Mouse (Mus musculus) C2C12 (cell line): ENCODE measurements around the gene Adam22.

ENCODE experiments used
- CEBPB ChIP-seq: IDR thresholded peaks from one replicate; pipeline ENCODE4 v1.6.1; 2011; ENCODE audit warnings: low read depth, mild to moderate bottlenecking, control low read depth, moderate library complexity
- CTCF ChIP-seq: IDR thresholded peaks from one replicate; pipeline ENCODE4 v1.5.1; 2011; ENCODE audit not compliant: control insufficient read depth, insufficient read depth, insufficient read length
- FOSL1 ChIP-seq: IDR thresholded peaks from one replicate; pipeline ENCODE4 v1.8.0; 2011; ENCODE audit warnings: mild to moderate bottlenecking, low read length; ENCODE audit not compliant: poor library complexity, insufficient read depth, severe bottlenecking
- MAX ChIP-seq: IDR thresholded peaks from one replicate; pipeline ENCODE4 v1.6.1; 2011; ENCODE audit warnings: mild to moderate bottlenecking, control low read depth
- MYOD1 ChIP-seq: IDR thresholded peaks from one replicate; pipeline ENCODE4 v1.6.1; 2011; ENCODE audit warnings: low read depth; ENCODE audit not compliant: control insufficient read depth, insufficient read length
- MYOG ChIP-seq: IDR thresholded peaks from one replicate; pipeline ENCODE4 v1.6.1; 2011; ENCODE audit not compliant: control insufficient read depth, insufficient read length; ENCODE audit errors: extremely low read depth
- USF1 ChIP-seq: IDR thresholded peaks from one replicate; pipeline ENCODE4 v1.6.1; 2011; ENCODE audit warnings: low read depth, mild to moderate bottlenecking, control low read depth, moderate library complexity

GRCm38 (mm10) chr5:8293287-8293686 lies 74.7 kb downstream of the Adam22 start:
- no peak for TF ChIP-seq CTCF
- peak; percentile 76 for TF ChIP-seq MAX
- peak; percentile 91 for TF ChIP-seq USF1
- TF ChIP-seq MYOD1, result no peak
- peak; percentile 24 for TF ChIP-seq CEBPB
- no peak for TF ChIP-seq MYOG
- no peak for TF ChIP-seq FOSL1
